Mouse (Mus musculus) bone marrow, adult 2 months (tissue): ENCODE measurements at regions not wholly inside any gene's neighbourhood (a gene's known extent, or its start where the extent isn't known, plus 50 kb on each side); places are given as distances from the start of the nearest gene placed in this dataset.

Experiments used
- CTCF ChIP-seq: fragments of 200-500 bp; IDR thresholded peaks from 2 replicates; pipeline ENCODE4 v1.5.1; 2011; ENCODE audit warnings: low read length, control low read depth; ENCODE audit not compliant: control insufficient read depth, insufficient read depth
- POLR2A ChIP-seq: fragments of 200-500 bp; IDR thresholded peaks from 2 replicates; pipeline ENCODE4 v1.6.1; 2011; ENCODE audit warnings: low read depth, mild to moderate bottlenecking, control low read depth, low read length, borderline replicate concordance; ENCODE audit not compliant: control insufficient read depth

- TF ChIP-seq POLR2A (no peak), CTCF (no peak)
These were observed 349.5 kb downstream of the Cd109 start for GRCm38 (mm10) chr9:78964813-78965212.
